17 mouse cellular contexts compared by ENCODE assay signal in the genomic region with DNA sequence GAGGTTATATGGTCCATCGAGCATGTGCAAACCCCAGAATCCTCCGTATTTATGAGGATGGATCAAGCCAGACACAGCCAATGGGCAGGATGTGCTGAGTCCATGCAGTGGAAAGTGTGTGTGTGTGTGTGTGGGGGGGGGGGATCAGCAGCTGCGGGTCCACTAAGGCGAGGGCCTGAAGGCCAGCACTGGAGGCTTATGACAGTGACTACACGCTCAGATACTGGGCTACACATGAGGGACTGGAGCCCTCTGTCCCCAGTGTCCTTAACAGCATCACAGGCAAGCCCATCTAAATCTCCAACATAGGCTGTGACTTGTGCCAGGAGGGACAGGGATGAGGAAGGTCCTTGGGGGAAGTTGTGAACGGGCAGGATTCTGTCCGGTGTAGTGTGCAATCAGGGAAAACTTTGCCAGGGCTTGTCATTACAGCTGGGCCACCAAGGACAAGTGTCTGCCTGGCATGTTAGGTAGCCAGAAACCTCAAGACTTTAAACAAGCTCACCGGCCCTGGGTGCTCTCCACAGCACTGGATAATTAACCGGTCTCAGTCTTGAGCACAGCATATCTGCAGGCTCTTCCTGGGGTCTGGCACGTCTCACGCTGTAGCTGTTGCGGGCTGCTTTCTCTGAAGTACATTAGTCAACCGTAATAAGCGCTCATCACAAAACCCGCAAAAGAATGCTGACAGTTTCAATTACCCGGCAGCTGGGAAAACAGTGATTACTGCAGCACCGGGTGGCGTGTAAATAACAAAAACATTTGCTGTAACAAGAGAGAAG.
DNase-seq lines count a peak whose midpoint lies in the region; ATAC-seq lines count a peak whose summit lies in the region.
"Had no signal": no experiment of that assay in that cellular context is flagged by ENCODE, and none has a peak within 500 bp of the region (broad histone marks: within the 10 kb centered on the region; RNA-seq: fewer than 3 reads in every experiment).

No protein-coding gene starts in this region.

- H3K9ac ChIP-seq in hindbrain, embryonic 12.5 days, result no peak overlapping the region
- no peak overlapping the region for H3K9ac ChIP-seq in embryonic facial prominence, embryonic 11.5 days (replicated peaks; ENCODE audit: low read length)
- H3K9ac ChIP-seq in hindbrain, embryonic 14.5 days, result no peak overlapping the region
- no peak overlapping the region for H3K9ac ChIP-seq in neural tube, embryonic 13.5 days
- H3K9ac ChIP-seq: embryonic facial prominence, embryonic 12.5 days; liver, embryonic 13.5 days had no signal

- no peak overlapping the region for H3K4me2 ChIP-seq in hindbrain, embryonic 12.5 days (replicated peaks)
- no peak overlapping the region for H3K4me2 ChIP-seq in embryonic facial prominence, embryonic 11.5 days (ENCODE audit: low read depth, low read length)
- H3K4me2 ChIP-seq in hindbrain, embryonic 14.5 days (replicated peaks), result no peak overlapping the region
- no peak overlapping the region for H3K4me2 ChIP-seq in neural tube, embryonic 13.5 days
- H3K4me2 ChIP-seq: embryonic facial prominence, embryonic 12.5 days; liver, embryonic 13.5 days had no signal

- DNase-seq in hindbrain, embryonic 10.5 days (ENCODE audit: low spot score), result no peak
- peak; percentile 43 for DNase-seq in embryonic facial prominence, embryonic 11.5 days (ENCODE audit: low spot score)
- peak; percentile 48 for DNase-seq in hindbrain, embryonic 14.5 days (ENCODE audit: low spot score)
- DNase-seq in adrenal gland, adult (ENCODE audit: inconsistent age in 2 of 2, low spot score in 1 of 2), result no peak
- no peak for DNase-seq in spleen, postnatal 14 days (ENCODE audit: low spot score in 2 of 2)
- no peak for DNase-seq in adrenal gland, postnatal 36 days
- DNase-seq: cerebellum, adult 9-10 months; heart, adult 18-20 months; heart, postnatal 4 days; kidney, adult 18-20 months; left cerebral cortex, postnatal 4 days; liver, embryonic 13.5 days; lung, postnatal 36 days; thymus, postnatal 4 days had no signal

- H3K27ac ChIP-seq in hindbrain, embryonic 10.5 days, result peak overlapping the region; percentile 36; the same call in 1 of the 2 replicates
- H3K27ac ChIP-seq in hindbrain, embryonic 12.5 days, result no peak overlapping the region
- no peak overlapping the region for H3K27ac ChIP-seq in embryonic facial prominence, embryonic 11.5 days (replicated peaks; ENCODE audit: low read depth, low read length)
- no peak overlapping the region for H3K27ac ChIP-seq in hindbrain, embryonic 14.5 days
- 0 out of 2 replicates have a peak overlapping the region, but pooled peaks have one; percentile 5 for H3K27ac ChIP-seq in neural tube, embryonic 13.5 days (replicated peaks)
- H3K27ac ChIP-seq: embryonic facial prominence, embryonic 12.5 days; liver, embryonic 13.5 days had no signal

- no peaks in the 10 kb centered on the region; the same call in 1 of the 2 replicates for H3K36me3 ChIP-seq in hindbrain, embryonic 10.5 days
- H3K36me3 ChIP-seq in hindbrain, embryonic 12.5 days, result peaks cover 12% of the 10 kb centered on the region; the same call in 1 of the 2 replicates
- H3K36me3 ChIP-seq in embryonic facial prominence, embryonic 11.5 days (replicated peaks; ENCODE audit: control insufficient read depth, insufficient read depth, low read depth, low read length), result no peaks in the 10 kb centered on the region
- peaks cover 30% of the 10 kb centered on the region for H3K36me3 ChIP-seq in hindbrain, embryonic 14.5 days (replicated peaks; ENCODE audit: control insufficient read depth, insufficient read depth)
- peaks cover 44% of the 10 kb centered on the region for H3K36me3 ChIP-seq in neural tube, embryonic 13.5 days
- H3K36me3 ChIP-seq: embryonic facial prominence, embryonic 12.5 days; liver, embryonic 13.5 days had no signal

- peaks cover 3% of the 10 kb centered on the region; the same call in 1 of the 2 replicates for H3K9me3 ChIP-seq in hindbrain, embryonic 10.5 days
- H3K9me3 ChIP-seq in hindbrain, embryonic 12.5 days (replicated peaks), result no peaks in the 10 kb centered on the region
- no peaks in the 10 kb centered on the region for H3K9me3 ChIP-seq in embryonic facial prominence, embryonic 11.5 days (replicated peaks; ENCODE audit: control insufficient read depth, low read length)
- H3K9me3 ChIP-seq in hindbrain, embryonic 14.5 days (ENCODE audit: control insufficient read depth, low read length), result no peaks in the 10 kb centered on the region
- H3K9me3 ChIP-seq in neural tube, embryonic 13.5 days, result no peaks in the 10 kb centered on the region
- H3K9me3 ChIP-seq: embryonic facial prominence, embryonic 12.5 days; liver, embryonic 13.5 days had no signal

- WGBS in hindbrain, embryonic 10.5 days, result 76% methylated on average over 18 of the region's 18 CpGs
- 62% methylated on average over 18 of the region's 18 CpGs for WGBS in hindbrain, embryonic 12.5 days
- 63% methylated on average over 18 of the region's 18 CpGs for WGBS in embryonic facial prominence, embryonic 11.5 days
- 57% methylated on average over 18 of the region's 18 CpGs for WGBS in hindbrain, embryonic 14.5 days
- WGBS in neural tube, embryonic 13.5 days, result 61% methylated on average over 18 of the region's 18 CpGs

- H3K27me3 ChIP-seq in hindbrain, embryonic 10.5 days (ENCODE audit: insufficient read depth, poor library complexity, severe bottlenecking), result 0 out of 2 replicates have a peak, but pooled peaks cover 3% of the 10 kb centered on the region
- no peaks in the 10 kb centered on the region for H3K27me3 ChIP-seq in hindbrain, embryonic 12.5 days
- no peaks in the 10 kb centered on the region for H3K27me3 ChIP-seq in embryonic facial prominence, embryonic 11.5 days (ENCODE audit: control insufficient read depth, insufficient read depth, low read length)
- H3K27me3 ChIP-seq in hindbrain, embryonic 14.5 days (ENCODE audit: control insufficient read depth, insufficient read depth, low read length), result no peaks in the 10 kb centered on the region
- no peaks in the 10 kb centered on the region for H3K27me3 ChIP-seq in neural tube, embryonic 13.5 days
- H3K27me3 ChIP-seq: liver, embryonic 13.5 days had no signal

- H3K4me3 ChIP-seq in hindbrain, embryonic 10.5 days, result no peak overlapping the region
- H3K4me3 ChIP-seq in hindbrain, embryonic 12.5 days, result no peak overlapping the region
- no peak overlapping the region for H3K4me3 ChIP-seq in embryonic facial prominence, embryonic 11.5 days (ENCODE audit: low read depth, low read length)
- no peak overlapping the region for H3K4me3 ChIP-seq in hindbrain, embryonic 14.5 days (replicated peaks; ENCODE audit: low read length)
- H3K4me3 ChIP-seq in neural tube, embryonic 13.5 days, result no peak overlapping the region
- H3K4me3 ChIP-seq: embryonic facial prominence, embryonic 12.5 days; liver, embryonic 13.5 days had no signal

- peaks cover 26% of the 10 kb centered on the region; the same call in 1 of the 2 replicates for H3K4me1 ChIP-seq in hindbrain, embryonic 10.5 days (replicated peaks)
- no peaks in the 10 kb centered on the region for H3K4me1 ChIP-seq in hindbrain, embryonic 12.5 days
- no peaks in the 10 kb centered on the region; the same call in 1 of the 2 replicates for H3K4me1 ChIP-seq in embryonic facial prominence, embryonic 11.5 days (ENCODE audit: control insufficient read depth, insufficient read depth, low read length)
- H3K4me1 ChIP-seq in hindbrain, embryonic 14.5 days (replicated peaks; ENCODE audit: control insufficient read depth, insufficient read depth, low read length), result no peaks in the 10 kb centered on the region
- peaks cover 6% of the 10 kb centered on the region for H3K4me1 ChIP-seq in neural tube, embryonic 13.5 days (replicated peaks)
- H3K4me1 ChIP-seq: liver, embryonic 13.5 days had no signal

- no peak for ATAC-seq in hindbrain, embryonic 12.5 days (ENCODE audit: low FRiP score)
- no peak for ATAC-seq in embryonic facial prominence, embryonic 11.5 days (replicated peaks; ENCODE audit: insufficient number of reproducible peaks, low FRiP score, low TSS enrichment, low read depth)
- ATAC-seq in hindbrain, embryonic 14.5 days (ENCODE audit: low FRiP score), result no peak
- ATAC-seq in neural tube, embryonic 13.5 days (ENCODE audit: low read depth), result peak; percentile 50; the same call in 1 of the 2 replicates

Comparison
In these comparisons a context has a peak if more than half of its experiments do, and no peak if none do; other contexts are left out.
1. DNase-seq: peak in embryonic facial prominence, embryonic 11.5 days (single experiment) and hindbrain, embryonic 14.5 days (single experiment); none in hindbrain, embryonic 10.5 days (single experiment), adrenal gland, adult (0 of 2), spleen, postnatal 14 days (0 of 2) and adrenal gland, postnatal 36 days (0 of 2).
2. H3K27ac ChIP-seq: peak in hindbrain, embryonic 10.5 days (single experiment) and neural tube, embryonic 13.5 days (single experiment); none in hindbrain, embryonic 12.5 days (single experiment), embryonic facial prominence, embryonic 11.5 days (single experiment) and hindbrain, embryonic 14.5 days (single experiment).